ENCODE assay signal across 10 mouse cellular contexts in the genomic region with DNA sequence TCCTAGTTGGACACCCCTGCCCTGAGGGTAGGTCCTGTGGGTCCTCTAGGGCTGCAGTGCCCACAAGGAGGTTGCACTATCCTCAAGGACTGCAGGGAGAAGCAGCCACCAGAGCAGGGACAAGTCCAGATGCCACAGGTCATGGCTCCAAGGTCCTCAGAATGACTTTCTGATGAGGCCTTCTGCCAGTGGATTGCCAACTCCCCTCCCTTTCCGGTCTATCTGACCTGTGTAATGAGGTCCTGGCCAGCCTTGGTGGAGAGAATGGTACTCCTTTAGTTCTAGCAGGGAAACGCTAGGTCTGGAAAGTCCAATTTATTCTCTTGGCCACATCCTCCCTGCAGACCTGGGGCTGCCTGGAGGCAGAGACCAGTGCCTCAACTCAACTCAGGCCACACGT. TPM values are rescaled to one million over a fixed set of nuclear protein-coding genes. Genes with fewer than 3 reads are reported as not detected.
DNase-seq lines count a peak whose midpoint lies in the region; ATAC-seq and TF ChIP-seq lines count a peak whose summit lies in the region.
"Had no signal": no experiment of that assay in that cellular context is flagged by ENCODE, and none has a peak within 500 bp of the region (broad histone marks: within the 10 kb centered on the region; RNA-seq: fewer than 3 reads in every experiment).

A gene (plus strand): TSS at position 301 of the 400 bp plus-strand sequence.

- no peak for TF ChIP-seq CTCF in heart, postnatal 0 days (IDR thresholded peaks at IDR 0.05; ENCODE audit: low read depth)
- no peak for TF ChIP-seq CTCF in liver, postnatal 0 days (IDR thresholded peaks at IDR 0.05; ENCODE audit: low read depth)

- H3K9ac ChIP-seq in heart, postnatal 0 days (replicated peaks; ENCODE audit: low read depth, low read length): no peak within 1 kb of the TSS
- H3K9ac ChIP-seq in hindbrain, embryonic 11.5 days (ENCODE audit: low read depth, low read length): 0 out of 2 replicates have a peak within 1 kb of the TSS, but pooled peaks have one; percentile 15
- H3K9ac ChIP-seq in liver, postnatal 0 days (replicated peaks): no peak within 1 kb of the TSS

- WGBS in heart, postnatal 0 days: 45% methylated on average over 3 of the region's 3 CpGs
- WGBS in hindbrain, embryonic 11.5 days: 47% methylated on average over 3 of the region's 3 CpGs
- WGBS in liver, postnatal 0 days (ENCODE audit: insufficient replicate concordance): 40% methylated on average over 3 of the region's 3 CpGs

- intact Hi-C loops in heart, postnatal 25 days (cut with DNase I): no loop called here

- H3K4me1 ChIP-seq in heart, postnatal 0 days (ENCODE audit: control insufficient read depth, insufficient read depth): no peaks in the 10 kb centered on the region
- no peaks in the 10 kb centered on the region for H3K4me1 ChIP-seq in brown adipose tissue, adult 24 weeks (ENCODE audit: control insufficient read depth, insufficient read depth, insufficient read length, low read length)
- H3K4me1 ChIP-seq in hindbrain, embryonic 11.5 days (replicated peaks; ENCODE audit: control insufficient read depth, insufficient read depth, low read length): peaks cover 9% of the 10 kb centered on the region
- no peaks in the 10 kb centered on the region for H3K4me1 ChIP-seq in liver, postnatal 0 days (ENCODE audit: insufficient read depth)

- TF ChIP-seq EP300 in heart, postnatal 0 days (IDR thresholded peaks at IDR 0.05; ENCODE audit: low read depth): no peak
- TF ChIP-seq EP300 in liver, postnatal 0 days (IDR thresholded peaks at IDR 0.05; ENCODE audit: low read depth): no peak

- H3K9me3 ChIP-seq in heart, postnatal 0 days (replicated peaks; ENCODE audit: control insufficient read depth, low read length): no peaks in the 10 kb centered on the region
- H3K9me3 ChIP-seq in hindbrain, embryonic 11.5 days (ENCODE audit: control insufficient read depth, low read length): no peaks in the 10 kb centered on the region
- no peaks in the 10 kb centered on the region for H3K9me3 ChIP-seq in liver, postnatal 0 days (ENCODE audit: low read length)

- peak within 1 kb of the TSS; percentile 50 for H3K4me3 ChIP-seq in heart, postnatal 0 days (ENCODE audit: low read depth, low read length)
- peak within 1 kb of the TSS; percentile 19; the same call in 1 of the 2 replicates for H3K4me3 ChIP-seq in brown adipose tissue, adult 24 weeks (ENCODE audit: insufficient read depth, low read depth, low read length)
- peak within 1 kb of the TSS; percentile 47 for H3K4me3 ChIP-seq in hindbrain, embryonic 11.5 days (ENCODE audit: low read depth, low read length)
- peak within 1 kb of the TSS; percentile 22; the same call in 1 of the 2 replicates for H3K4me3 ChIP-seq in liver, postnatal 0 days (ENCODE audit: low read depth, low read length)
- H3K4me3 ChIP-seq: myocyte had no signal

- H3K4me2 ChIP-seq in heart, postnatal 0 days (ENCODE audit: low read depth, low read length): peak within 1 kb of the TSS; percentile 87
- peak within 1 kb of the TSS; percentile 86 for H3K4me2 ChIP-seq in hindbrain, embryonic 11.5 days (replicated peaks; ENCODE audit: low read depth, low read length)
- peak within 1 kb of the TSS; percentile 32; the same call in 1 of the 2 replicates for H3K4me2 ChIP-seq in liver, postnatal 0 days (ENCODE audit: low read depth, low read length)

- H3K36me3 ChIP-seq in heart, postnatal 0 days (replicated peaks; ENCODE audit: control insufficient read depth, insufficient read depth, low read length): no peaks in the 10 kb centered on the region
- H3K36me3 ChIP-seq in hindbrain, embryonic 11.5 days (ENCODE audit: control insufficient read depth, insufficient read depth, low read length): no peaks in the 10 kb centered on the region
- H3K36me3 ChIP-seq in liver, postnatal 0 days (replicated peaks; ENCODE audit: insufficient read depth, low read length): no peaks in the 10 kb centered on the region

- DNase-seq in heart, postnatal 0 days (ENCODE audit: low spot score): no peak
- DNase-seq in heart, postnatal 25 days (ENCODE audit: low spot score): no peak
- DNase-seq in hindbrain, embryonic 11.5 days (ENCODE audit: low spot score): no peak
- DNase-seq in liver, postnatal 0 days: no peak
- no peak for DNase-seq in retina, postnatal 1 day
- no peak for DNase-seq in thymus, postnatal 25 days
- no peak for DNase-seq in adrenal gland, postnatal 14 days

- H3K27ac ChIP-seq in heart, postnatal 0 days (ENCODE audit: low read depth): no peak within 1 kb of the TSS
- no peak within 1 kb of the TSS for H3K27ac ChIP-seq in brown adipose tissue, adult 24 weeks (replicated peaks; ENCODE audit: low read depth, low read length)
- no peak within 1 kb of the TSS for H3K27ac ChIP-seq in hindbrain, embryonic 11.5 days (ENCODE audit: low read depth, low read length)
- H3K27ac ChIP-seq in liver, postnatal 0 days (ENCODE audit: low read depth): no peak within 1 kb of the TSS

- H3K27me3 ChIP-seq in heart, postnatal 0 days (ENCODE audit: control insufficient read depth, insufficient read depth, low read length): peaks cover 86% of the 10 kb centered on the region
- H3K27me3 ChIP-seq in hindbrain, embryonic 11.5 days (ENCODE audit: control insufficient read depth, insufficient read depth, low read length): peaks cover 63% of the 10 kb centered on the region
- H3K27me3 ChIP-seq in liver, postnatal 0 days (ENCODE audit: insufficient read depth, low read length): peaks cover 57% of the 10 kb centered on the region

- no peak for ATAC-seq in heart, postnatal 0 days (ENCODE audit: insufficient read depth, low read depth)
- ATAC-seq in hindbrain, embryonic 11.5 days (ENCODE audit: low FRiP score): no peak
- ATAC-seq in liver, postnatal 0 days: no peak

RNA-seq across cellular contexts. Expression of the gene that starts here (rescaled TPM):
- total RNA-seq in heart, postnatal 0 days (2014; rRNA removed; ENCODE audit: low replicate concordance): 0.76 TPM in 1 of 2 replicates, not detected in the other
- polyA plus RNA-seq in heart, postnatal 0 days (2015; fragmentation: Nextera tagmentation; extraction: Ambion mirVana): not detected in 2 replicates
- total RNA-seq in heart, postnatal 25 days (2021): under 1 TPM; 0.34 to 0.47 TPM
- polyA plus RNA-seq in brown adipose tissue, adult 24 weeks (2012; ENCODE audit: insufficient read depth, insufficient read length, missing spikeins): not detected in 2 replicates
- 0.06 and 0.07 TPM in 2 replicates for polyA plus RNA-seq in hindbrain, embryonic 11.5 days (2014; fragmentation: Nextera tagmentation; extraction: Ambion mirVana)
- polyA plus RNA-seq in liver, postnatal 0 days (2015; fragmentation: Nextera tagmentation; extraction: Ambion mirVana): not detected in 2 replicates
- 0.30 and 0.83 TPM in 2 replicates for total RNA-seq in adrenal gland, postnatal 14 days (2021)
- total RNA-seq: MEL had no signal
- polyA plus RNA-seq: myocyte had no signal

Comparison
In these comparisons a context has a peak if more than half of its experiments do, and no peak if none do; other contexts are left out.
1. H3K4me2 ChIP-seq: peak in every context shown above with its lines; median percentile 87 in heart, postnatal 0 days; 86 in hindbrain, embryonic 11.5 days; 32 in liver, postnatal 0 days.